Mouse (Mus musculus): ENCODE measurements around the gene Abhd12b.
"Not testable (repeated sequence)": the region's sequence is repeated elsewhere in the genome, so short reads cannot be mapped to it uniquely, and the experiment has no call there.

The Abhd12b gene

GRCm38 (mm10) chr12:70140542-70140941, 13.4 kb upstream of the Abhd12b start:
- DNase-seq = no peak

GRCm38 (mm10) chr12:70140993-70141576, 12.9 kb upstream of the Abhd12b start:
- no peak for DNase-seq

- DNase-seq = not testable (repeated sequence)
These were observed 9.8 kb upstream of the Abhd12b start for GRCm38 (mm10) chr12:70144106-70144587.

GRCm38 (mm10) chr12:70144637-70145448, 9.1 kb upstream of the Abhd12b start:
- DNase-seq = peak; percentile 64

- no peak for DNase-seq
These were observed 8.4 kb upstream of the Abhd12b start for GRCm38 (mm10) chr12:70145586-70145985.

GRCm38 (mm10) chr12:70147986-70148630, 5.8 kb upstream of the Abhd12b start:
- no peak for DNase-seq

- no peak for DNase-seq
These were observed 5.2 kb upstream of the Abhd12b start for GRCm38 (mm10) chr12:70148631-70149265.

- no peak for DNase-seq
These were observed 2.3 kb downstream of the Abhd12b start for GRCm38 (mm10) chr12:70156222-70156621.

- no peak for DNase-seq
These were observed 3.5 kb downstream of the Abhd12b start for GRCm38 (mm10) chr12:70157292-70158066.

- DNase-seq = no peak
These were observed 7.1 kb downstream of the Abhd12b start for GRCm38 (mm10) chr12:70161057-70161456.

GRCm38 (mm10) chr12:70164741-70165140, 10.8 kb downstream of the Abhd12b start:
- no peak for DNase-seq

- DNase-seq = no peak
These were observed 14.0 kb downstream of the Abhd12b start for GRCm38 (mm10) chr12:70167950-70168349.

GRCm38 (mm10) chr12:70169969-70170368, 16.0 kb downstream of the Abhd12b start:
- DNase-seq = no peak

GRCm38 (mm10) chr12:70183507-70183906, 29.6 kb downstream of the Abhd12b start:
- DNase-seq = not testable (repeated sequence)

- DNase-seq = no peak
These were observed 30.3 kb downstream of the Abhd12b start for GRCm38 (mm10) chr12:70184173-70184783.

GRCm38 (mm10) chr12:70192267-70192727, 38.4 kb downstream of the Abhd12b start:
- DNase-seq = peak; percentile 7

- DNase-seq = no peak
These were observed 41.5 kb downstream of the Abhd12b start for GRCm38 (mm10) chr12:70195426-70195825.

GRCm38 (mm10) chr12:70196341-70196740, 42.4 kb downstream of the Abhd12b start:
- DNase-seq = no peak

- no peak for DNase-seq
These were observed 48.1 kb downstream of the Abhd12b start for GRCm38 (mm10) chr12:70201926-70202529.

- DNase-seq = no peak
These were observed 50.5 kb downstream of the Abhd12b start for GRCm38 (mm10) chr12:70204433-70204832.

GRCm38 (mm10) chr12:70208214-70208613, 54.3 kb downstream of the Abhd12b start:
- DNase-seq = no peak

All from cerebellum, adult 8-10 months (tissue).